Mouse (Mus musculus): ENCODE results near the gene Ccdc80. TPM values are rescaled to one million over a fixed set of nuclear protein-coding genes. Genes with fewer than 3 reads are reported as not detected.

Ccdc80 gene
- polyA plus RNA-seq (2012; rRNA removed), result 7.6 and 10.3 TPM in 2 replicates

- DNase-seq (ENCODE audit: extremely low spot score in 1 of 2, low spot score in 1 of 2), result no peak
Observed at GRCm38 (mm10) chr16:45093137-45093731, at the start of gene Ccdc80. TSS of gene Ccdc80 (plus strand) at chr16:45093402.

- no peak for DNase-seq (ENCODE audit: extremely low spot score in 1 of 2, low spot score in 1 of 2)
Observed at GRCm38 (mm10) chr16:45044844-45045243, 48.4 kb upstream of the Ccdc80 start.

- no peak for DNase-seq (ENCODE audit: extremely low spot score in 1 of 2, low spot score in 1 of 2)
Observed at GRCm38 (mm10) chr16:45057222-45057621, 36.0 kb upstream of the Ccdc80 start.

GRCm38 (mm10) chr16:45057922-45058321, 35.3 kb upstream of the Ccdc80 start:
- no peak for DNase-seq (ENCODE audit: extremely low spot score in 1 of 2, low spot score in 1 of 2)

- no peak for DNase-seq (ENCODE audit: extremely low spot score in 1 of 2, low spot score in 1 of 2)
Observed at GRCm38 (mm10) chr16:45061140-45061539, 32.1 kb upstream of the Ccdc80 start.

- no peak for DNase-seq (ENCODE audit: extremely low spot score in 1 of 2, low spot score in 1 of 2)
Observed at GRCm38 (mm10) chr16:45070383-45071083, 22.7 kb upstream of the Ccdc80 start.

- DNase-seq (ENCODE audit: extremely low spot score in 1 of 2, low spot score in 1 of 2), result no peak
Observed at GRCm38 (mm10) chr16:45071424-45071823, 21.8 kb upstream of the Ccdc80 start.

GRCm38 (mm10) chr16:45077517-45078080, 15.6 kb upstream of the Ccdc80 start:
- no peak for DNase-seq (ENCODE audit: extremely low spot score in 1 of 2, low spot score in 1 of 2)

- DNase-seq (ENCODE audit: extremely low spot score in 1 of 2, low spot score in 1 of 2), result no peak
Observed at GRCm38 (mm10) chr16:45079322-45079721, 13.9 kb upstream of the Ccdc80 start.

GRCm38 (mm10) chr16:45088842-45089241, 4.4 kb upstream of the Ccdc80 start:
- no peak for DNase-seq (ENCODE audit: extremely low spot score in 1 of 2, low spot score in 1 of 2)

- peak; percentile 37 to 84 for DNase-seq (ENCODE audit: extremely low spot score in 1 of 2, low spot score in 1 of 2)
Observed at GRCm38 (mm10) chr16:45090005-45090404, 3.2 kb upstream of the Ccdc80 start.

- DNase-seq (ENCODE audit: extremely low spot score in 1 of 2, low spot score in 1 of 2), result no peak
Observed at GRCm38 (mm10) chr16:45094136-45094756, 1.0 kb downstream of the Ccdc80 start.

GRCm38 (mm10) chr16:45095030-45095429, 1.8 kb downstream of the Ccdc80 start:
- DNase-seq (ENCODE audit: extremely low spot score in 1 of 2, low spot score in 1 of 2), result no peak

GRCm38 (mm10) chr16:45095561-45096482, 2.6 kb downstream of the Ccdc80 start:
- DNase-seq (ENCODE audit: extremely low spot score in 1 of 2, low spot score in 1 of 2), result peak in 1 of 2 experiments; percentile 34

- no peak for DNase-seq (ENCODE audit: extremely low spot score in 1 of 2, low spot score in 1 of 2)
Observed at GRCm38 (mm10) chr16:45097467-45097866, 4.3 kb downstream of the Ccdc80 start.

GRCm38 (mm10) chr16:45098186-45098885, 5.1 kb downstream of the Ccdc80 start:
- no peak for DNase-seq (ENCODE audit: extremely low spot score in 1 of 2, low spot score in 1 of 2)

GRCm38 (mm10) chr16:45098886-45099210, 5.6 kb downstream of the Ccdc80 start:
- DNase-seq (ENCODE audit: extremely low spot score in 1 of 2, low spot score in 1 of 2), result no peak

- no peak for DNase-seq (ENCODE audit: extremely low spot score in 1 of 2, low spot score in 1 of 2)
Observed at GRCm38 (mm10) chr16:45100892-45101291, 7.7 kb downstream of the Ccdc80 start.

- DNase-seq (ENCODE audit: extremely low spot score in 1 of 2, low spot score in 1 of 2), result peak; percentile 38 to 50
Observed at GRCm38 (mm10) chr16:45104993-45105392, 11.8 kb downstream of the Ccdc80 start.

All from frontal cortex, adult 2 months (tissue).